Mouse (Mus musculus): ENCODE results near the gene Gabrb1. TPM values are rescaled to one million over a fixed set of nuclear protein-coding genes. Genes with fewer than 3 reads are reported as not detected.

Gene Gabrb1
- total and polyA plus RNA-seq, 3 experiments, result 0.11 TPM; not detected in 2

DNA sequence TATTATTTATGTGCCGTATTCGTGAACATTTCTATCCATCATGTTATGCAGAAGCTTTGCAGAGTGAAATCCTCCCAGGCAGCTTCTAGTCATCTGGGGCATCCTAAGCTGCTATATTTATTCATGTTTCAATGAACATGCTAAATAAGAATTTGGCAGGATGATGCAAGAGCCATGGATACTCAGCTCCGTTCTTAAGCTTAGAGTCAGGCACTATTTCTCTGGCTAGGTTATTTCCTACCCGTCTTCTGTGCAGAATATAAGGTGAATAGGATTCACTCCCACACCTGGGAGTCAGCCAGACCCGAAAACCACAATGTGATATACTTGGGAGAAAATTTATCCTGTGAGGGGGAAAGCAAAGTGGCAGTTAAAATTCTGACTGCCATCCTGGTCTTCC lies 314.9 kb downstream of the Gabrb1 start:
- TF ChIP-seq GATA1 (IDR thresholded peaks at IDR 0.05; ENCODE audit: borderline replicate concordance, low read length) (no peak), POLR2AphosphoS5 (IDR thresholded peaks at IDR 0.05; ENCODE audit: insufficient replicate concordance, low read depth, low read length) (no peak), TAL1 (conservative IDR thresholded peaks at IDR 0.05; ENCODE audit: low read depth, low read length) (no peak), GATA2 (IDR thresholded peaks at IDR 0.05; ENCODE audit: borderline replicate concordance, low read depth, low read length) (no peak), CTCF (IDR thresholded peaks at IDR 0.05; ENCODE audit: low read depth, low read length) (no peak)
- ATAC-seq (ENCODE audit: extremely low read depth, insufficient number of reproducible peaks, low FRiP score, poor library complexity, severe bottlenecking), result no peak
- Histone ChIP-seq H3K27me3 (ENCODE audit: insufficient read depth, low read length) (no peaks in the 10 kb centered on the region), H3K36me3 (replicated peaks) (no peaks in the 10 kb centered on the region), H3K4me1 (ENCODE audit: insufficient read depth, low read depth, low read length) (no peaks in the 10 kb centered on the region), H3K9me3 (replicated peaks) (no peaks in the 10 kb centered on the region), H3K4me3 (ENCODE audit: low read depth, low read length) (no peak overlapping the region)
- no peak for DNase-seq (ENCODE audit: low spot score)

DNA sequence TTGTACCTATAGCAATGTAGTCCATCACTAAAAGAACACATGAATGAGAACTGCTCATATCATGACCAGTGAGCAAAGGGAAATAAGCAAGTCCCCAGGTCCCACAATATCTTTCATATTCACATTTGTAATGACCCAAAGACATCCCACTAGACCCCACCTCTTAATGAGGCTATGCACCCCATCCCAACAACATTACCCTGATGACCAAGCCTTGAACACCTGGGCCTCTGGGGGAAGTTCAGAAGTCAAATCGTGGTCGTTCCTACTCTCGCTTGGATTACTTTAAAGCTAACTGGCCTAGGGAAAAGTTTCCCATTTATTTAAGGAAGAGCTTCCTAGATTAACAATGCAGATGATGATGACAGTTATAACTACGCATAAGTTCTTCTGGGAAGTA lies 318.2 kb downstream of the Gabrb1 start:
- ATAC-seq (ENCODE audit: extremely low read depth, insufficient number of reproducible peaks, low FRiP score, poor library complexity, severe bottlenecking), result no peak
- no peak for DNase-seq (ENCODE audit: low spot score)
- Histone ChIP-seq H3K4me1 (ENCODE audit: insufficient read depth, low read depth, low read length) (no peaks in the 10 kb centered on the region), H3K36me3 (replicated peaks) (no peaks in the 10 kb centered on the region), H3K27me3 (ENCODE audit: insufficient read depth, low read length) (no peaks in the 10 kb centered on the region), H3K9me3 (replicated peaks) (no peaks in the 10 kb centered on the region), H3K4me3 (ENCODE audit: low read depth, low read length) (no peak overlapping the region)
- TF ChIP-seq GATA1 (IDR thresholded peaks at IDR 0.05; ENCODE audit: borderline replicate concordance, low read length) (no peak), TAL1 (conservative IDR thresholded peaks at IDR 0.05; ENCODE audit: low read depth, low read length) (no peak), GATA2 (IDR thresholded peaks at IDR 0.05; ENCODE audit: borderline replicate concordance, low read depth, low read length) (no peak), CTCF (IDR thresholded peaks at IDR 0.05; ENCODE audit: low read depth, low read length) (no peak), POLR2AphosphoS5 (IDR thresholded peaks at IDR 0.05; ENCODE audit: insufficient replicate concordance, low read depth, low read length) (no peak)

- no peak for ATAC-seq (ENCODE audit: extremely low read depth, insufficient number of reproducible peaks, low FRiP score, poor library complexity, severe bottlenecking)
- Histone ChIP-seq H3K4me3 (ENCODE audit: low read depth, low read length) (no peak overlapping the region), H3K27me3 (ENCODE audit: insufficient read depth, low read length) (no peaks in the 10 kb centered on the region), H3K9me3 (replicated peaks) (no peaks in the 10 kb centered on the region), H3K4me1 (ENCODE audit: insufficient read depth, low read depth, low read length) (no peaks in the 10 kb centered on the region), H3K36me3 (replicated peaks) (no peaks in the 10 kb centered on the region)
- no peak for DNase-seq (ENCODE audit: low spot score)
- TF ChIP-seq GATA2 (IDR thresholded peaks at IDR 0.05; ENCODE audit: borderline replicate concordance, low read depth, low read length) (no peak), GATA1 (IDR thresholded peaks at IDR 0.05; ENCODE audit: borderline replicate concordance, low read length) (no peak), CTCF (IDR thresholded peaks at IDR 0.05; ENCODE audit: low read depth, low read length) (no peak), POLR2AphosphoS5 (IDR thresholded peaks at IDR 0.05; ENCODE audit: insufficient replicate concordance, low read depth, low read length) (no peak), TAL1 (conservative IDR thresholded peaks at IDR 0.05; ENCODE audit: low read depth, low read length) (no peak)
Measured at GRCm38 (mm10) chr5:71976571-71977061, 318.7 kb downstream of the Gabrb1 start.

- Histone ChIP-seq H3K4me3 (ENCODE audit: low read depth, low read length) (no peak overlapping the region), H3K36me3 (replicated peaks) (no peaks in the 10 kb centered on the region), H3K4me1 (ENCODE audit: insufficient read depth, low read depth, low read length) (no peaks in the 10 kb centered on the region), H3K9me3 (replicated peaks) (no peaks in the 10 kb centered on the region), H3K27me3 (ENCODE audit: insufficient read depth, low read length) (no peaks in the 10 kb centered on the region)
- no peak for DNase-seq (ENCODE audit: low spot score)
- ATAC-seq (ENCODE audit: extremely low read depth, insufficient number of reproducible peaks, low FRiP score, poor library complexity, severe bottlenecking), result no peak
- TF ChIP-seq POLR2AphosphoS5 (IDR thresholded peaks at IDR 0.05; ENCODE audit: insufficient replicate concordance, low read depth, low read length) (no peak), GATA2 (IDR thresholded peaks at IDR 0.05; ENCODE audit: borderline replicate concordance, low read depth, low read length) (no peak), CTCF (IDR thresholded peaks at IDR 0.05; ENCODE audit: low read depth, low read length) (no peak), GATA1 (IDR thresholded peaks at IDR 0.05; ENCODE audit: borderline replicate concordance, low read length) (no peak), TAL1 (conservative IDR thresholded peaks at IDR 0.05; ENCODE audit: low read depth, low read length) (no peak)
Measured at GRCm38 (mm10) chr5:71986561-71986960, 328.6 kb downstream of the Gabrb1 start.

DNA sequence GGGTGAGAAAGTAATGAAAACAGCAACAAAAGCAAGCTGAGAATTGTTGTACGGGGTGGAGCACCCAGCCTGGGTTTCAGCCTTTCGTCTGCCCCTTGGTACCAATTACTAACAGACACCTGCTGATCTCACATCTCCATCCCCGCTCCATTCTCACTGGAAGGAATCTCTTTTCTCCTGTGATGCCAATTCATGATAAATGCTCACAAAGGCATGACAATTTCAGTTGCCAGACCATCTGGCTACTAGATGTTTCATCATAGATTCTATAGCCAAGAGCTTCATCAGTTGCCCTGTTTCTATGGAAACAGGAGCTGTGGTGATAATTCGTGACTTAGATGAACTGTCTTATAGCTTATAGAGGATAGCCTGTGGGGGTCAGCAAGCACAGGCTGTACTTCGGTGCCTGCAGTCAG lies 329.1 kb downstream of the Gabrb1 start:
- Histone ChIP-seq H3K9me3 (replicated peaks) (no peaks in the 10 kb centered on the region), H3K4me3 (ENCODE audit: low read depth, low read length) (no peak overlapping the region), H3K4me1 (ENCODE audit: insufficient read depth, low read depth, low read length) (no peaks in the 10 kb centered on the region), H3K36me3 (replicated peaks) (no peaks in the 10 kb centered on the region), H3K27me3 (ENCODE audit: insufficient read depth, low read length) (no peaks in the 10 kb centered on the region)
- ATAC-seq (ENCODE audit: extremely low read depth, insufficient number of reproducible peaks, low FRiP score, poor library complexity, severe bottlenecking), result no peak
- no peak for TF ChIP-seq TAL1 (conservative IDR thresholded peaks at IDR 0.05; ENCODE audit: low read depth, low read length)
- TF ChIP-seq CTCF (IDR thresholded peaks at IDR 0.05; ENCODE audit: low read depth, low read length), result no peak
- no peak for DNase-seq (ENCODE audit: low spot score)

DNA sequence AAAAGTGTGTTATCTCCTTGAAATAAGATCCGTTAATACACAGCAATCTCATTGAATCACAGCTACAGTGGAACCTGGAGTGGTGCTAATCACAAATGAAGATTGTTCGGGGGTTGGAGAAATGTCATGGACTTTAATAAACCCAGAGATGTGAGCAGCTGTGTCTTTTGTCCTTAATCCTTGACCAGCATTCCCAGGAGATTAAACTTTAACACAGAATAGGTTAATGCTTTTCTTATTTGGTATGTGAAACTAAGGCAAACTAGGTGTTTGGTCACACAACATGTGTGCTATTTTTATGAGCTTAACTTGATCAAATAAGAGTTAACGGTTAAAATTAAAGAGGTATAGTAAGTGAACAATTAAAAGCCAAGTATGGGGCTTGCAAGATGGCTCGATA lies 341.6 kb downstream of the Gabrb1 start:
- H3K9me3 ChIP-seq (replicated peaks), result no peaks in the 10 kb centered on the region
- TF ChIP-seq GATA1 (IDR thresholded peaks at IDR 0.05; ENCODE audit: borderline replicate concordance, low read length), result no peak
- TF ChIP-seq POLR2AphosphoS5 (IDR thresholded peaks at IDR 0.05; ENCODE audit: insufficient replicate concordance, low read depth, low read length), result no peak
- no peak for TF ChIP-seq GATA2 (IDR thresholded peaks at IDR 0.05; ENCODE audit: borderline replicate concordance, low read depth, low read length)
- TF ChIP-seq TAL1 (conservative IDR thresholded peaks at IDR 0.05; ENCODE audit: low read depth, low read length), result no peak
- no peak for TF ChIP-seq CTCF (IDR thresholded peaks at IDR 0.05; ENCODE audit: low read depth, low read length)

More for the DNA sequence above, 341.6 kb downstream of the Gabrb1 start:
- DNase-seq (ENCODE audit: low spot score) (no peak), ATAC-seq (ENCODE audit: extremely low read depth, insufficient number of reproducible peaks, low FRiP score, poor library complexity, severe bottlenecking) (no peak)
- no peaks in the 10 kb centered on the region for H3K36me3 ChIP-seq (replicated peaks)
- no peaks in the 10 kb centered on the region for H3K4me1 ChIP-seq (ENCODE audit: insufficient read depth, low read depth, low read length)
- no peaks in the 10 kb centered on the region for H3K27me3 ChIP-seq (ENCODE audit: insufficient read depth, low read length)
- no peak overlapping the region for H3K4me3 ChIP-seq (ENCODE audit: low read depth, low read length)

All from G1E (cell line).